Comparison of ENCODE assay signal across 12 mouse cellular contexts in the genomic region with DNA sequence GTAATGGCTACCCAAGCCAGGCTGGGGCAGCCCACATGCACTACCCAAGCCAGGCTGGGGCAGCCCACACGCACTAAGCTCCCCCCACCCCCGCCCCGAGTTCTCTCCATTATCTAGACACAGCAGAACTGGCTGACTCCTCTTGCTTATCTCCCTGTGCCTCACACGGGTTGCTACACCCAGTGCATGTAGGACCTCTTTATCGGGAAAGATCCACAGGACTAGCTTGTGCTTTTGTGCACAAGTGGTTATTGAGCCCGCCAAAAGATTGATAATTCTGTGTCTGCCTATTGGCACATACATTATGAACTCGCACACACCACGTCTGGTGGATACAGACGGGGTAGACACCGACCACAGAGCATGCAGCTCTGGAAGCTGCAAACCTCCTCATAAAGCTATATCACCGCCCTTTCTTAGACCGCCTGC. TPM values are rescaled to one million over a fixed set of nuclear protein-coding genes. Genes with fewer than 3 reads are reported as not detected.
DNase-seq lines count a peak whose midpoint lies in the region; ATAC-seq lines count a peak whose summit lies in the region.
"Had no signal": no experiment of that assay in that cellular context is flagged by ENCODE, and none has a peak within 500 bp of the region (broad histone marks: within the 10 kb centered on the region; RNA-seq: fewer than 3 reads in every experiment).

No protein-coding gene starts in this region.

- 81% methylated on average over 12 of the region's 12 CpGs for WGBS in midbrain, embryonic 10.5 days
- WGBS in midbrain, embryonic 14.5 days, result 79% methylated on average over 12 of the region's 12 CpGs
- 69% methylated on average over 12 of the region's 12 CpGs for WGBS in intestine, embryonic 16.5 days
- WGBS in stomach, embryonic 15.5 days, result 64% methylated on average over 12 of the region's 12 CpGs

- intact Hi-C loops in heart, postnatal 36 days (cut with DNase I), result no loop called here

- no peak overlapping the region for H3K4me3 ChIP-seq in midbrain, embryonic 10.5 days
- H3K4me3 ChIP-seq in midbrain, embryonic 14.5 days (replicated peaks; ENCODE audit: low read depth, low read length), result no peak overlapping the region
- no peak overlapping the region for H3K4me3 ChIP-seq in intestine, embryonic 16.5 days (ENCODE audit: low read length)
- H3K4me3 ChIP-seq in stomach, embryonic 15.5 days (replicated peaks), result no peak overlapping the region

- peak; percentile 41 to 48 for DNase-seq in heart, adult 18-20 months
- DNase-seq in heart, postnatal 36 days, result no peak
- no peak for DNase-seq in midbrain, embryonic 10.5 days (ENCODE audit: low spot score)
- DNase-seq in midbrain, embryonic 14.5 days, result no peak
- no peak for DNase-seq in neural tube, embryonic 10.5 days (ENCODE audit: extremely low spot score, low spot score)
- DNase-seq in frontal cortex, postnatal 10 days (ENCODE audit: low spot score in 2 of 2), result no peak
- DNase-seq: cerebellum, postnatal 25 days; forebrain, postnatal 0 days; kidney, adult 2 months had no signal

- H3K27me3 ChIP-seq in midbrain, embryonic 10.5 days (ENCODE audit: low read depth, poor library complexity, severe bottlenecking), result no peaks in the 10 kb centered on the region
- H3K27me3 ChIP-seq in midbrain, embryonic 14.5 days (ENCODE audit: control insufficient read depth, insufficient read depth, low read length), result no peaks in the 10 kb centered on the region
- no peaks in the 10 kb centered on the region; the same call in 1 of the 2 replicates for H3K27me3 ChIP-seq in intestine, embryonic 16.5 days (replicated peaks; ENCODE audit: control insufficient read depth, insufficient read depth, low read length)
- 0 out of 2 replicates have a peak, but pooled peaks cover 3% of the 10 kb centered on the region for H3K27me3 ChIP-seq in stomach, embryonic 15.5 days (replicated peaks)

- no peak overlapping the region for H3K4me2 ChIP-seq in midbrain, embryonic 14.5 days (ENCODE audit: low read length)
- no peak overlapping the region for H3K4me2 ChIP-seq in intestine, embryonic 16.5 days (ENCODE audit: low read depth, low read length)
- no peak overlapping the region for H3K4me2 ChIP-seq in stomach, embryonic 15.5 days

- peak overlapping the region; percentile 1; the same call in 1 of the 2 replicates for H3K27ac ChIP-seq in midbrain, embryonic 10.5 days (replicated peaks)
- no peak overlapping the region for H3K27ac ChIP-seq in midbrain, embryonic 14.5 days (replicated peaks; ENCODE audit: low read depth, low read length)
- no peak overlapping the region for H3K27ac ChIP-seq in intestine, embryonic 16.5 days (ENCODE audit: low read length)
- no peak overlapping the region for H3K27ac ChIP-seq in stomach, embryonic 15.5 days

- no peak for ATAC-seq in midbrain, embryonic 14.5 days (ENCODE audit: low FRiP score, low TSS enrichment)
- peak; percentile 84 for ATAC-seq in intestine, embryonic 16.5 days
- peak; percentile 90 for ATAC-seq in stomach, embryonic 15.5 days (ENCODE audit: insufficient read depth, low FRiP score, low read depth)
- ATAC-seq: activated CD4-positive, CD25-positive, alpha-beta regulatory T cell, adult 4 months; forebrain, postnatal 0 days had no signal

- peaks cover 46% of the 10 kb centered on the region for H3K4me1 ChIP-seq in midbrain, embryonic 10.5 days
- no peaks in the 10 kb centered on the region for H3K4me1 ChIP-seq in midbrain, embryonic 14.5 days (ENCODE audit: control insufficient read depth, insufficient read depth, low read length)
- peaks cover 3% of the 10 kb centered on the region; the same call in 1 of the 2 replicates for H3K4me1 ChIP-seq in intestine, embryonic 16.5 days (ENCODE audit: control insufficient read depth, insufficient read depth, low read length)
- H3K4me1 ChIP-seq in stomach, embryonic 15.5 days, result no peaks in the 10 kb centered on the region

- H3K9ac ChIP-seq in midbrain, embryonic 14.5 days (replicated peaks; ENCODE audit: low read length), result no peak overlapping the region
- no peak overlapping the region for H3K9ac ChIP-seq in intestine, embryonic 16.5 days (ENCODE audit: low read depth, low read length)
- H3K9ac ChIP-seq in stomach, embryonic 15.5 days, result no peak overlapping the region
- H3K9ac ChIP-seq: forebrain, postnatal 0 days had no signal

- no peaks in the 10 kb centered on the region for H3K36me3 ChIP-seq in midbrain, embryonic 10.5 days
- H3K36me3 ChIP-seq in midbrain, embryonic 14.5 days (ENCODE audit: control insufficient read depth, insufficient read depth, low read length), result no peaks in the 10 kb centered on the region
- H3K36me3 ChIP-seq in intestine, embryonic 16.5 days (ENCODE audit: control insufficient read depth, insufficient read depth, low read length), result no peaks in the 10 kb centered on the region
- H3K36me3 ChIP-seq in stomach, embryonic 15.5 days, result no peaks in the 10 kb centered on the region

- no peaks in the 10 kb centered on the region for H3K9me3 ChIP-seq in midbrain, embryonic 10.5 days (replicated peaks)
- no peaks in the 10 kb centered on the region for H3K9me3 ChIP-seq in midbrain, embryonic 14.5 days (ENCODE audit: control insufficient read depth, low read length)
- no peaks in the 10 kb centered on the region for H3K9me3 ChIP-seq in intestine, embryonic 16.5 days (ENCODE audit: control insufficient read depth, low read length)
- H3K9me3 ChIP-seq in stomach, embryonic 15.5 days, result no peaks in the 10 kb centered on the region

RNA-seq across cellular contexts. Expression of a gene that starts 36.5 kb away (rescaled TPM):
- 10 to 100 TPM; 85.1 to 89.0 TPM for total RNA-seq in heart, adult 18-20 months (2021)
- total RNA-seq in heart, postnatal 36 days (2021), result 10 to 100 TPM; 88.4 to 94.2 TPM
- polyA plus RNA-seq in midbrain, embryonic 10.5 days (2016; fragmentation: Nextera tagmentation; extraction: Ambion mirVana), result 3.7 and 3.8 TPM in 2 replicates
- 4.2 TPM in 2 replicates for polyA plus RNA-seq in midbrain, embryonic 14.5 days (2014; fragmentation: Nextera tagmentation; extraction: Ambion mirVana)
- polyA plus RNA-seq in intestine, embryonic 16.5 days (2015; fragmentation: Nextera tagmentation; extraction: Ambion mirVana), result 0.98 and 1.2 TPM in 2 replicates
- polyA plus RNA-seq in stomach, embryonic 15.5 days (2015; fragmentation: Nextera tagmentation; extraction: Ambion mirVana), result 2.8 and 5.0 TPM in 2 replicates

Comparison
In these comparisons a context has a peak if more than half of its experiments do, and no peak if none do; other contexts are left out.
1. DNase-seq: peak in heart, adult 18-20 months (2 of 2); none in heart, postnatal 36 days (0 of 2), midbrain, embryonic 10.5 days (single experiment), midbrain, embryonic 14.5 days (single experiment), neural tube, embryonic 10.5 days (single experiment) and frontal cortex, postnatal 10 days (0 of 2).